Mouse (Mus musculus): ENCODE results near the gene Map2k3.

Gene Map2k3

GRCm38 (mm10) chr11:60930724-60931281, 1.0 kb upstream of the Map2k3 start:
- DNase-seq: no peak

GRCm38 (mm10) chr11:60931282-60931868, 458 bp upstream of the Map2k3 start:
- no peak for DNase-seq

- DNase-seq: no peak
Measured at GRCm38 (mm10) chr11:60932503-60933020, 729 bp downstream of the Map2k3 start.

- DNase-seq: no peak
Measured at GRCm38 (mm10) chr11:60933178-60933930, 1.5 kb downstream of the Map2k3 start.

GRCm38 (mm10) chr11:60934795-60935194, 3.0 kb downstream of the Map2k3 start:
- no peak for DNase-seq

GRCm38 (mm10) chr11:60935326-60935974, 3.6 kb downstream of the Map2k3 start:
- peak; percentile 30 for DNase-seq

- DNase-seq: no peak
Measured at GRCm38 (mm10) chr11:60935975-60936373, 4.1 kb downstream of the Map2k3 start.

GRCm38 (mm10) chr11:60937611-60938010, 5.8 kb downstream of the Map2k3 start:
- no peak for DNase-seq

GRCm38 (mm10) chr11:60939487-60939886, 7.7 kb downstream of the Map2k3 start:
- no peak for DNase-seq

GRCm38 (mm10) chr11:60940501-60940900, 8.7 kb downstream of the Map2k3 start:
- no peak for DNase-seq

GRCm38 (mm10) chr11:60941370-60941769, 9.5 kb downstream of the Map2k3 start:
- DNase-seq: no peak

- no peak for DNase-seq
Measured at GRCm38 (mm10) chr11:60942263-60943015, 10.6 kb downstream of the Map2k3 start.

- DNase-seq: no peak
Measured at GRCm38 (mm10) chr11:60945003-60945402, 13.2 kb downstream of the Map2k3 start.

GRCm38 (mm10) chr11:60951896-60952295, 20.1 kb downstream of the Map2k3 start:
- DNase-seq: no peak

- DNase-seq: no peak
Measured at GRCm38 (mm10) chr11:60952362-60952761, 20.5 kb downstream of the Map2k3 start.

GRCm38 (mm10) chr11:60952986-60953385, 21.2 kb downstream of the Map2k3 start:
- DNase-seq: no peak

GRCm38 (mm10) chr11:60953803-60954202, 22.0 kb downstream of the Map2k3 start:
- peak; percentile 92 for DNase-seq

- DNase-seq: no peak
Measured at GRCm38 (mm10) chr11:60954255-60955104, 22.6 kb downstream of the Map2k3 start.

GRCm38 (mm10) chr11:60955621-60956383, 24.0 kb downstream of the Map2k3 start:
- DNase-seq: no peak

- no peak for DNase-seq
Measured at GRCm38 (mm10) chr11:60958948-60959347, 27.1 kb downstream of the Map2k3 start.

GRCm38 (mm10) chr11:60961176-60961575, 29.3 kb downstream of the Map2k3 start:
- DNase-seq: no peak

Measured in right cerebral cortex, postnatal 14 days (tissue).